Mouse (Mus musculus) left cerebral cortex, postnatal 10 days (tissue): ENCODE measurements at regions not wholly inside any gene's neighbourhood (a gene's known extent, or its start where the extent isn't known, plus 50 kb on each side); places are given as distances from the start of the nearest gene placed in this dataset.

ENCODE experiments used
- DNase-seq, 2 experiments: peaks; one replicate each; pipeline ENCODE4 v3.0.0; 2021 to 2022; ENCODE audit warnings: low spot score in 2 of 2, mixed read lengths in 1 of 2; ENCODE audit errors: extremely low spot score in 1 of 2
- intact Hi-C: fragments of 180-260 bp; cut with DNase I; formaldehyde crosslinking; loops from one replicate; pipeline ENCODE4 v1.15.1; 2025

GRCm38 (mm10) chrX:44228847-44229246, 139.3 kb downstream of the Dcaf12l2 start:
- peak in 1 of 2 experiments; percentile 3 for DNase-seq
- intact Hi-C loops: no loop called here
